Mouse (Mus musculus) thymus, adult 2 months (tissue): ENCODE measurements around the gene Gtf2a1. TPM values are rescaled to one million over a fixed set of nuclear protein-coding genes. Genes with fewer than 3 reads are reported as not detected.

Source experiments
- DNase-seq: peaks from one replicate; pipeline ENCODE4 v3.0.0; 2021
- H3K27ac ChIP-seq: fragments of 200-500 bp; 2 replicates; pipeline ENCODE4 v1.5.1; 2012; ENCODE audit warnings: low read length, control low read depth; ENCODE audit not compliant: control insufficient read depth, insufficient read depth
- H3K27me3 ChIP-seq: fragments of 200-500 bp; 2 replicates; pipeline ENCODE4 v1.6.1; 2012; ENCODE audit warnings: mild to moderate bottlenecking, low read length, moderate library complexity, mixed read lengths; ENCODE audit not compliant: control insufficient read depth, insufficient read depth
- H3K36me3 ChIP-seq: fragments of 200-500 bp; 2 replicates; pipeline ENCODE4 v1.6.1; 2012; ENCODE audit warnings: mild to moderate bottlenecking, low read length, moderate library complexity; ENCODE audit not compliant: control insufficient read depth, insufficient read depth
- H3K4me1 ChIP-seq: fragments of 200-500 bp; replicated peaks from 2 replicates; pipeline ENCODE4 v1.6.1; 2012; ENCODE audit warnings: low read length; ENCODE audit not compliant: control insufficient read depth, insufficient read depth
- H3K4me3 ChIP-seq: fragments of 200-500 bp; 2 replicates; pipeline ENCODE4 v1.5.1; 2012; ENCODE audit warnings: mild to moderate bottlenecking, low read length, control low read depth, moderate library complexity; ENCODE audit not compliant: control insufficient read depth, insufficient read depth
- CTCF ChIP-seq: fragments of 200-500 bp; IDR thresholded peaks from 2 replicates; pipeline ENCODE4 v1.5.1; 2012; ENCODE audit warnings: mild to moderate bottlenecking, control low read depth, low read length, moderate library complexity, borderline replicate concordance; ENCODE audit not compliant: control insufficient read depth, poor library complexity, insufficient read depth; ENCODE audit errors: extremely low read depth
- POLR2A ChIP-seq: fragments of 200-500 bp; IDR thresholded peaks from 2 replicates; pipeline ENCODE4 v1.6.1; 2012; ENCODE audit warnings: mild to moderate bottlenecking, low read length, control low read depth, moderate library complexity; ENCODE audit not compliant: control insufficient read depth, poor library complexity, insufficient read depth; ENCODE audit errors: extremely low read depth
- WGBS: fragments of 180-500 bp; shearing (Covaris S2); methylation state at CpG from one replicate; pipeline ENCODE4 v1.1.7; 2018; 5-methylcytosine and 5-hydroxymethylcytosine counted together
- polyA plus RNA-seq: library from polyadenylated mRNA; depleted of rRNA; stranded (reverse); fragments of >200 nt; gene quantifications from 2 replicates; pipeline ENCODE4 v1.2.3, GENCODE M21; 2012

Gtf2a1 gene
- polyA plus RNA-seq, 1 experiment, result 16.3 TPM

DNA sequence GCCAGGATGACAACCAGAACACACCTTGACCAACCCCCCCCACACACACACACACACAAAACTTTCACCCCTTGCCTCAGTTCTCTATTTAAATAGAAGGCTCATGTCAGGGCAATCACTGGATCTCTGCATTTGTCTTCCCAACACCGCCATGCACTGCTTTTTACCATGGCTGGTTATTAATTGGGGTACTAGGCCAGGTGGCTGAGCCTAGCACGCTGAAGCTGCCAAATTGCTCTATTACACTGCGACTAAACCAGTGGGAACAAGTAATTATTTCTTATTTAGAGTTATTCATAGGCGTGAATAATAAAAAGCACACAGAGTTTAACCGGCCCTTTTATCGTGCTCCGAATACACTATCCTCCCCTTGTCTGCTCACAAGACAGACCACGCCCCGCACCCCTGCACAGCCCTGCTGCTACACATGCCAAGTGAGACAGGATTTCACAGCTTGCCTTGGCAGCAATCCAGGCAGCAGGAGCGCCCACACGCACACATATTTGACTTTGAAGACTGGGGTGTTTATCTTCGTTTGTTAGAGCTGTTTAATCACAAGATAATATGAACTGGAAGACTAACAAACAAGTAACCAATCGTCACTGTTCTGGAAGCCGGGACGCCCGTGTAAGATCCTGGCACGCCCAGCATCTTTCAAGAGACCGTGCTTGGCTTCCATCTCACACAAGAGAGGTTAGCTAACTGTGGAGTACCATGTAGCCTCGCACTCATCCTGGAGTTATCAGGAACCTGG is 38.3 kb downstream of the Gtf2a1 start:
- Histone ChIP-seq H3K36me3 (peaks cover 3% of the 10 kb centered on the region), H3K4me3 (no peak overlapping the region), H3K27ac (no peak overlapping the region), H3K27me3 (no peaks in the 10 kb centered on the region), H3K4me1 (no peaks in the 10 kb centered on the region)
- no peak for TF ChIP-seq CTCF
- no peak for TF ChIP-seq POLR2A
- no peak for DNase-seq
- WGBS, result 89% methylated on average over 19 of the region's 19 CpGs

- TF ChIP-seq CTCF (no peak), POLR2A (no peak)
- no peak for DNase-seq
- 95% methylated on average over 9 of the region's 9 CpGs for WGBS
- H3K27ac ChIP-seq, result no peak overlapping the region
- H3K27me3 ChIP-seq, result no peaks in the 10 kb centered on the region
- H3K4me1 ChIP-seq, result no peaks in the 10 kb centered on the region
- H3K36me3 ChIP-seq, result no peaks in the 10 kb centered on the region; the same call in 1 of the 2 replicates
- H3K4me3 ChIP-seq, result no peak overlapping the region
These were observed 40.8 kb downstream of the Gtf2a1 start for GRCm38 (mm10) chr12:91549471-91549870.

DNA sequence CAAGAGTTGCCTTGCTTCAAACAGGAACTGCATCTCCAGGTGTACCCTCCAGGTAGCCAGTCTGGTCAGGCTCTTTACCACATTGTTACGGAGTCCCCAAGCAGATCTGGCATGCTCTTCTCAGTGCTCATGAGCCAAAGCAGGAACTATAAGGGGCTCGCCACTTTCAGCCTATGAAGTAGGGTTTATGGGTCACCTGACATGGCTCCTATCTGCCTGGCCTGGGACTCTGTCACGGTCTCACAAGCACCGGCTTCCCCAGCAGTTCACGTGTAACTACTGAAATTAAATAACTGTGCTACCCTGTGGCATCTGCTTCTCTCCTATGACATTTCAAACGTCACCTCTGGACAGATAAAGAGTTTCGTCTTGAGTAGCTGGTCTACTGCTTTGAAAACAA is 50.1 kb downstream of the Gtf2a1 start:
- no peak overlapping the region for H3K4me3 ChIP-seq
- 93% methylated on average over 7 of the region's 7 CpGs for WGBS
- no peaks in the 10 kb centered on the region for H3K27me3 ChIP-seq
- no peak overlapping the region for H3K27ac ChIP-seq
- no peaks in the 10 kb centered on the region for H3K4me1 ChIP-seq
- no peak for DNase-seq
- H3K36me3 ChIP-seq, result no peaks in the 10 kb centered on the region
- TF ChIP-seq POLR2A, result no peak
- no peak for TF ChIP-seq CTCF

GRCm38 (mm10) chr12:91534514-91534913 is 55.8 kb downstream of the Gtf2a1 start:
- Histone ChIP-seq H3K36me3 (no peaks in the 10 kb centered on the region), H3K27me3 (no peaks in the 10 kb centered on the region), H3K27ac (no peak overlapping the region), H3K4me3 (no peak overlapping the region), H3K4me1 (no peaks in the 10 kb centered on the region)
- DNase-seq, result no peak
- WGBS, result 32% methylated on average over 6 of the region's 6 CpGs
- TF ChIP-seq POLR2A, result no peak

DNA sequence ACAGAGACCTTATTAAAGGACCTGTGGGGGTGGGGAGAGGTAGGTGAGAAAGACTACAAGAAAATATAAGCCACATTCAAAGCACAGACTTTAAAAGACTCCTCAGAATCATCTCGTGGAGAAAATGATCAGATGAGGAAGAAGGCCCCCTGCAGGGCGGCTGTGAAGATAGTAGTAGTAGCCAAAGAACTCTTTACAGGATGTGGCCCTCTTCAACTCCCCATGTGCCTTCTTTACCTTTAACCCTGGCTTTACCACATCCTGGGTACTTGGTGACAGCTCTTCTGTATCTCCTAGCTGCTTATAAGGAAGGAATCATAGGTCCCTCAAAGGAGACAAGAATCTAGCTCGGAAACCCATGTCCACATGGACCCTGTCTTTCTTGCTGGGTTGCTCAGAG is 66.7 kb downstream of the Gtf2a1 start:
- WGBS, result 43% methylated on average over 3 of the region's 3 CpGs
- no peak overlapping the region for H3K27ac ChIP-seq
- H3K27me3 ChIP-seq, result no peaks in the 10 kb centered on the region
- no peak overlapping the region for H3K4me3 ChIP-seq
- no peak for TF ChIP-seq POLR2A
- DNase-seq, result peak; percentile 11
- H3K36me3 ChIP-seq, result no peaks in the 10 kb centered on the region
- H3K4me1 ChIP-seq, result peaks cover 3% of the 10 kb centered on the region

DNA sequence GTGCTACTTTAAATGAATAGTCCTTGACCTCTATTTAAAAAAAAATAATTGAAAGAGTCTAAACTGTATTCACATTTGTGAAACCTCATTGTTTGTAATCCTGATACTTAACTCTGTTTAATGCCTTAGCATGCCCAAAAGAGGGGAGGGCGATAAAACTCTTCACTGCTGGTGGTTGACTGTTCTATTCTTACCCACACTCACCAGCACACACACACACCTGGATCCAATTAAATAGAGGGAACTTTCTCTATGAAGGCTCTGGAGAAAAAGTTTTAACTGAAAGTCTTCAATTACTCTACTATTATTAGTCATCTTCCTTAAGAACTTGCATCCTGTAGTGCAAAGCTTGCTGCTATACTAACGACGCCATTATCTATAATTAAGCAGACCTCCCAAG is 72.5 kb downstream of the Gtf2a1 start:
- Histone ChIP-seq H3K27me3 (no peaks in the 10 kb centered on the region), H3K27ac (no peak overlapping the region), H3K4me3 (no peak overlapping the region), H3K4me1 (no peaks in the 10 kb centered on the region), H3K36me3 (no peaks in the 10 kb centered on the region)
- WGBS, result 92% methylated on average over 3 of the region's 3 CpGs
- DNase-seq, result no peak
- TF ChIP-seq POLR2A (no peak), CTCF (no peak)

- TF ChIP-seq CTCF, result no peak
- TF ChIP-seq POLR2A, result no peak
- WGBS, result 88% methylated on average over 6 of the region's 6 CpGs
- Histone ChIP-seq H3K4me1 (no peaks in the 10 kb centered on the region), H3K27ac (no peak overlapping the region), H3K27me3 (no peaks in the 10 kb centered on the region), H3K4me3 (no peak overlapping the region), H3K36me3 (no peaks in the 10 kb centered on the region)
- no peak for DNase-seq
These were observed 76.3 kb downstream of the Gtf2a1 start for GRCm38 (mm10) chr12:91513980-91514379.
